25 mouse cellular contexts compared by ENCODE assay signal in the genomic region with DNA sequence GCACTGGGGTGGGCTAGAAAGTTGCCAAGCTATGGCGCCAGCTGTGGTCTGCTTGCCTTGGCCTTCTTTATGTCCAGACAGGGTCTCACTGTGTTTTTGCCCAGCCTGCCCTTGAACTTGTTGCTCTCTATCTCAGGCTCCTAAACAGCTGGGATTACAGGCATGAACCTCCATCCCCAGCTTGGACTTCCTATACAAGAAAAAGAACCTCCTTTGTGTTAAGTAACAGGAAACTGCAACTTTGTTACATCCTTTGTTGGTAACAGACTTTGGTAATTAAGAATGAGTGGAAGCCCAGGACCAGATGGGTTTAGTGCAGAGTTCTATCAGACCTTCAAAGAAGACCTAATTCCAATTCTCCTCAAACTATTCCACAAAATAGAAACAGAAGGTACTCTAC. TPM values are rescaled to one million over a fixed set of nuclear protein-coding genes. Genes with fewer than 3 reads are reported as not detected.
"Had no signal": no experiment of that assay in that cellular context is flagged by ENCODE, and none has a peak within 500 bp of the region (broad histone marks: within the 10 kb centered on the region; RNA-seq: fewer than 3 reads in every experiment).

No protein-coding gene starts in this region.

- H3K9me3 ChIP-seq: liver, embryonic 13.5 days; liver, embryonic 15.5 days; lung, embryonic 15.5 days; megakaryocyte, embryonic 14.5 days; midbrain, embryonic 13.5 days; midbrain, embryonic 15.5 days; neural tube, embryonic 12.5 days had no signal

- H3K4me3 ChIP-seq: liver, embryonic 13.5 days; liver, embryonic 15.5 days; lung, embryonic 15.5 days; megakaryocyte, embryonic 14.5 days; midbrain, embryonic 13.5 days; midbrain, embryonic 15.5 days; neural tube, embryonic 12.5 days had no signal

- H3K27me3 ChIP-seq: liver, embryonic 13.5 days; liver, embryonic 15.5 days; lung, embryonic 15.5 days; megakaryocyte, embryonic 14.5 days; midbrain, embryonic 13.5 days; midbrain, embryonic 15.5 days; neural tube, embryonic 12.5 days had no signal

- H3K9ac ChIP-seq: liver, embryonic 13.5 days; liver, embryonic 15.5 days; liver, postnatal 0 days; lung, embryonic 15.5 days; midbrain, embryonic 13.5 days; midbrain, embryonic 15.5 days; neural tube, embryonic 12.5 days had no signal

- H3K4me2 ChIP-seq: liver, embryonic 13.5 days; liver, embryonic 15.5 days; lung, embryonic 15.5 days; midbrain, embryonic 13.5 days; midbrain, embryonic 15.5 days; neural tube, embryonic 12.5 days had no signal

- ATAC-seq: liver, postnatal 0 days; midbrain, embryonic 13.5 days; midbrain, embryonic 15.5 days had no signal

- H3K27ac ChIP-seq: liver, embryonic 13.5 days; liver, embryonic 15.5 days; lung, embryonic 15.5 days; midbrain, embryonic 13.5 days; midbrain, embryonic 15.5 days; neural tube, embryonic 12.5 days had no signal

- H3K4me1 ChIP-seq: liver, embryonic 13.5 days; liver, embryonic 15.5 days; lung, embryonic 15.5 days; midbrain, embryonic 13.5 days; midbrain, embryonic 15.5 days; neural tube, embryonic 12.5 days had no signal

- H3K36me3 ChIP-seq: liver, embryonic 13.5 days; liver, embryonic 15.5 days; lung, embryonic 15.5 days; midbrain, embryonic 13.5 days; midbrain, embryonic 15.5 days; neural tube, embryonic 12.5 days had no signal

- DNase-seq: liver, embryonic 13.5 days; liver, postnatal 0 days; lung, adult 2 months; lung, postnatal 10 days; lung, postnatal 4 days; right cerebral cortex, postnatal 25 days; right cerebral cortex, postnatal 4 days; spleen, adult 18-20 months; thymus, adult 18-20 months; thymus, postnatal 14 days; thymus, postnatal 36 days had no signal

RNA-seq across cellular contexts. Expression of gene Gm17490, which starts 52.4 kb away (rescaled TPM):
- total RNA-seq: midbrain, postnatal 0 days; monocyte, adult 5-6 weeks; neutrophil, adult 5-6 weeks had no signal
- polyA plus RNA-seq: liver, embryonic 13.5 days; liver, embryonic 15.5 days; liver, postnatal 0 days; lung, adult 2 months; lung, embryonic 15.5 days; midbrain, embryonic 13.5 days; midbrain, embryonic 15.5 days; midbrain, postnatal 0 days; neural tube, embryonic 12.5 days; neural tube, embryonic 14.5 days; small intestine, adult 2 months; stomach, embryonic 14.5 days; stomach, embryonic 16.5 days; thymus, postnatal 0 days had no signal
